Mouse (Mus musculus): ENCODE results near the gene Cct2. TPM values are rescaled to one million over a fixed set of nuclear protein-coding genes. Genes with fewer than 3 reads are reported as not detected.

Gene Cct2
- polyA plus RNA-seq, 1 experiment from 2014 or later, result 115 TPM

GRCm38 (mm10) chr10:117072191-117072888, 8.7 kb upstream of the Cct2 start:
- Histone ChIP-seq H3K27me3 (ENCODE audit: control insufficient read depth, insufficient read depth, low read depth, low read length) (no peaks in the 10 kb centered on the region), H3K36me3 (ENCODE audit: control insufficient read depth, insufficient read depth) (peaks cover 37% of the 10 kb centered on the region), H3K27ac (ENCODE audit: low read length) (no peak overlapping the region), H3K4me3 (ENCODE audit: low read depth, low read length) (no peak overlapping the region), H3K4me2 (ENCODE audit: low read depth, low read length) (no peak overlapping the region), H3K4me1 (ENCODE audit: control insufficient read depth, low read depth, low read length) (no peaks in the 10 kb centered on the region), H3K9me3 (replicated peaks; ENCODE audit: control insufficient read depth, low read length) (no peaks in the 10 kb centered on the region), H3K9ac (ENCODE audit: low read depth, low read length) (no peak overlapping the region)
- whole genome bisulfite sequencing (ENCODE audit: insufficient replicate concordance), result 85% methylated on average over 18 of the region's 18 CpGs
- ATAC-seq (ENCODE audit: low read depth), result no peak

DNA sequence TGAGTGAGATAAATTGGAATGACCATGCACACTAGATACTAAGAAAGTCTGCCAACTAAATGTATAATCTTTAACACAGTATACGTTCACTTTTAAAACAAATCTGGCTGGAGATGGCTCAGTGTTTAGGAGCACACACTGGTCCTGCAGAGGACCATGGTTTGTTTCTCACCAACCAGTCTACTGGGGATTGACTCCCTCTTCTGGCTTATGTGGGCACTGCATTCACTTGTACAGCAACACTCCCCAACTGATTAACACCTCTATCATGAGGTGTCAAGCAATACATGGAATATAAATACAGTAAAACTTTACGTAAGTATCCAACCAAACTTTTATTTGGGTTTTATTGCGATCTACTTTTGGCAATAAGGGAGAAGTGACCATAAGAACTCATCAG, 5.5 kb upstream of the Cct2 start:
- Histone ChIP-seq H3K36me3 (ENCODE audit: control insufficient read depth, insufficient read depth) (peaks cover 19% of the 10 kb centered on the region), H3K27me3 (ENCODE audit: control insufficient read depth, insufficient read depth, low read depth, low read length) (no peaks in the 10 kb centered on the region), H3K4me1 (ENCODE audit: control insufficient read depth, low read depth, low read length) (no peaks in the 10 kb centered on the region), H3K27ac (ENCODE audit: low read length) (no peak overlapping the region), H3K4me2 (ENCODE audit: low read depth, low read length) (no peak overlapping the region), H3K9me3 (replicated peaks; ENCODE audit: control insufficient read depth, low read length) (no peaks in the 10 kb centered on the region), H3K9ac (ENCODE audit: low read depth, low read length) (no peak overlapping the region), H3K4me3 (ENCODE audit: low read depth, low read length) (no peak overlapping the region)
- WGBS (ENCODE audit: insufficient replicate concordance), result 86% methylated on average over 3 of the region's 3 CpGs
- no peak for ATAC-seq (ENCODE audit: low read depth)

DNA sequence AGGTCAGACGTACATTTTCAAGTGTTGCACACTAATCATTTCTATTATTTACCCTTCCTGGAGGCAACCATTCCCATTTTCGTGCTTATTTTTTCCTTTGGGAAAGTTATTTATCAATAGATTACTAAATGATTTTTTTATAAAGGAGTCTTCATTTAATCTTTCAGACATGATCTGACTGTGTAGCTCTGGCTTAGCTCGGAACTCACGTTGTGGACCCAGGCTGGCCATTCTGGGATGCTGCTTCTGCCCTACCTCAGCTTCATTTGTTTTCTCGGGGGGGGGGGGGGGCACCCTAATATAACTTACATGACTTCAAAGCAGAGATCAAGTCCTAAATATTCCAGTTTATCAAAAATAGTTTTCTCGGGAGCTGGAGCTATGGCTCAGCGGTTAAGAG, 462 bp upstream of the Cct2 start:
- H3K27ac ChIP-seq (ENCODE audit: low read length), result no peak overlapping the region

GRCm38 (mm10) chr10:117062894-117063253, 740 bp downstream of the Cct2 start:
- Histone ChIP-seq H3K9ac (ENCODE audit: low read depth, low read length) (peak overlapping the region; percentile 79), H3K27ac (ENCODE audit: low read length) (peak overlapping the region; percentile 81), H3K36me3 (ENCODE audit: control insufficient read depth, insufficient read depth) (peaks cover 36% of the 10 kb centered on the region), H3K9me3 (replicated peaks; ENCODE audit: control insufficient read depth, low read length) (no peaks in the 10 kb centered on the region), H3K27me3 (ENCODE audit: control insufficient read depth, insufficient read depth, low read depth, low read length) (no peaks in the 10 kb centered on the region), H3K4me3 (ENCODE audit: low read depth, low read length) (peak overlapping the region; percentile 86), H3K4me1 (ENCODE audit: control insufficient read depth, low read depth, low read length) (peaks cover 7% of the 10 kb centered on the region; the same call in 1 of the 2 replicates), H3K4me2 (ENCODE audit: low read depth, low read length) (peak overlapping the region; percentile 93)
- ATAC-seq (ENCODE audit: low read depth), result peak; percentile 17
- WGBS (ENCODE audit: insufficient replicate concordance), result 1% methylated on average over 15 of the region's 15 CpGs

More for the DNA sequence above, 462 bp upstream of the Cct2 start:
- H3K4me1 ChIP-seq (ENCODE audit: control insufficient read depth, low read depth, low read length), result peaks cover 4% of the 10 kb centered on the region; the same call in 1 of the 2 replicates
- H3K4me2 ChIP-seq (ENCODE audit: low read depth, low read length), result peak overlapping the region; percentile 62
- no peaks in the 10 kb centered on the region for H3K9me3 ChIP-seq (replicated peaks; ENCODE audit: control insufficient read depth, low read length)
- 7% methylated on average over 7 of the region's 7 CpGs for WGBS (ENCODE audit: insufficient replicate concordance)
- H3K27me3 ChIP-seq (ENCODE audit: control insufficient read depth, insufficient read depth, low read depth, low read length), result no peaks in the 10 kb centered on the region
- no peak for ATAC-seq (ENCODE audit: low read depth)
- H3K4me3 ChIP-seq (ENCODE audit: low read depth, low read length), result peak overlapping the region; percentile 86
- H3K36me3 ChIP-seq (ENCODE audit: control insufficient read depth, insufficient read depth), result peaks cover 26% of the 10 kb centered on the region
- H3K9ac ChIP-seq (ENCODE audit: low read depth, low read length), result peak overlapping the region; percentile 19; the same call in 1 of the 2 replicates

- ATAC-seq (ENCODE audit: low read depth), result no peak
- Histone ChIP-seq H3K27me3 (ENCODE audit: control insufficient read depth, insufficient read depth, low read depth, low read length) (no peaks in the 10 kb centered on the region), H3K27ac (ENCODE audit: low read length) (no peak overlapping the region), H3K9ac (ENCODE audit: low read depth, low read length) (no peak overlapping the region), H3K9me3 (replicated peaks; ENCODE audit: control insufficient read depth, low read length) (no peaks in the 10 kb centered on the region), H3K4me2 (ENCODE audit: low read depth, low read length) (no peak overlapping the region), H3K4me1 (ENCODE audit: control insufficient read depth, low read depth, low read length) (peaks cover 4% of the 10 kb centered on the region; the same call in 1 of the 2 replicates), H3K4me3 (ENCODE audit: low read depth, low read length) (no peak overlapping the region), H3K36me3 (ENCODE audit: control insufficient read depth, insufficient read depth) (peaks cover 90% of the 10 kb centered on the region)
- 87% methylated on average over 4 of the region's 4 CpGs for WGBS (ENCODE audit: insufficient replicate concordance)
These were observed 7.9 kb downstream of the Cct2 start for GRCm38 (mm10) chr10:117055668-117056067.

DNA sequence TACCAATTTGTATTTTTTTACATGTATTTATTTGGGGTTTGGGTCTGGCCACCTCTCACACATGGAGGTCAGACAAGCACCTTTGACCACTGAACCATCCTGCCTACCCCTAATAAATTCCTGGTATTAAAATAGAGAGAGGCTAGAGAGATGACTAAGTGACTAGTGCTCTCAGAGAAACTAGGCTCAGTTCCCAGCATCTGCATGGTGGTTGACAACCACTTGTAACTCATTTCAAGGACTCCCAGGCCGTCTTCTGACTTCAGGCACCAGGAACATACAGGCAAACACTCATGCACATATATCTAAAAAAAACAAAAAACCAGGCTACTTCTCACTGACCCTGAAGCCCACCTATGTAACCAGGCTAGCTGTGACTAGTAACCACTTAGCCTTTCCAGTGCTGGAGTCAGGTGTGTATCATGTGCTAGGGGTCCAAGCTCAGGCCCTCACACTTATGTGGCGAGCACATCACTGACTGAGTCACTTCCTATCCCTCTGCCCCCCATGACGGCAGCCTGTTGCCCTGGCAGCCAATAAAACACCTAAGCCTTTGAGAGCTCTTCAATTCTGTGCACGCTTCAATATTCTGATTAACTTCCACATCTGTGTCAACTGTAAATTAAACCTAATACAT, 13.5 kb downstream of the Cct2 start:
- peaks cover 6% of the 10 kb centered on the region for H3K27me3 ChIP-seq (ENCODE audit: control insufficient read depth, insufficient read depth, low read depth, low read length)
- H3K27ac ChIP-seq (ENCODE audit: low read length), result no peak overlapping the region
- H3K4me2 ChIP-seq (ENCODE audit: low read depth, low read length), result no peak overlapping the region
- peaks cover 51% of the 10 kb centered on the region for H3K36me3 ChIP-seq (ENCODE audit: control insufficient read depth, insufficient read depth)
- H3K4me1 ChIP-seq (ENCODE audit: control insufficient read depth, low read depth, low read length), result no peaks in the 10 kb centered on the region
- ATAC-seq (ENCODE audit: low read depth), result no peak
- H3K4me3 ChIP-seq (ENCODE audit: low read depth, low read length), result no peak overlapping the region
- H3K9ac ChIP-seq (ENCODE audit: low read depth, low read length), result no peak overlapping the region
- no peaks in the 10 kb centered on the region for H3K9me3 ChIP-seq (replicated peaks; ENCODE audit: control insufficient read depth, low read length)
- 68% methylated on average over 4 of the region's 4 CpGs for WGBS (ENCODE audit: insufficient replicate concordance)

DNA sequence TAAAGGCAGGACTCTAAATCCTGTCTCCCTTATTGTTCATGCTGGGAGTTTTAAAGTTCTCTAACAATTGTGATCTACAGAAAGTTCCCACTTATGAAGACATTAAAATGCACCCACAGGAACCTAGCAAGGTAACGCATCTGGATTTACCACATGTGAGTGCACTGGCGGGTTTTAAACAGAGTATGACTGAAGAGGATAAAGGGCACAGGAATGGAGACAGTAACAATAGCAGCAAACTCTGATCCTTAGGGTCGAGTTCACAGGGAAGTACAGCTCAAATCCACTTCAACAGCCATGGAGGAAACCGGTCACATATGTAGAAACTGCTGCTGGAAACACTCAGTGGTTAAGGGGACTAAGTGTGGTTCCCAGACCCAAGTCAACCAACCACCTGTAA, 14.4 kb downstream of the Cct2 start:
- no peak overlapping the region for H3K27ac ChIP-seq (ENCODE audit: low read length)
- peaks cover 45% of the 10 kb centered on the region for H3K36me3 ChIP-seq (ENCODE audit: control insufficient read depth, insufficient read depth)
- H3K27me3 ChIP-seq (ENCODE audit: control insufficient read depth, insufficient read depth, low read depth, low read length), result peaks cover 7% of the 10 kb centered on the region
- H3K4me1 ChIP-seq (ENCODE audit: control insufficient read depth, low read depth, low read length), result no peaks in the 10 kb centered on the region
- H3K9ac ChIP-seq (ENCODE audit: low read depth, low read length), result no peak overlapping the region
- H3K4me3 ChIP-seq (ENCODE audit: low read depth, low read length), result no peak overlapping the region
- no peaks in the 10 kb centered on the region for H3K9me3 ChIP-seq (replicated peaks; ENCODE audit: control insufficient read depth, low read length)
- no peak for ATAC-seq (ENCODE audit: low read depth)
- 65% methylated on average over 4 of the region's 4 CpGs for WGBS (ENCODE audit: insufficient replicate concordance)
- H3K4me2 ChIP-seq (ENCODE audit: low read depth, low read length), result no peak overlapping the region

GRCm38 (mm10) chr10:117045175-117046056, 18.2 kb downstream of the Cct2 start, which contains the start of gene Lrrc10:
Lrrc10 (plus strand) TSS chr10:117045341.
- ATAC-seq (ENCODE audit: low read depth), result 0 out of 2 replicates have a peak, but pooled peaks have one; percentile 7
- Histone ChIP-seq H3K27ac (ENCODE audit: low read length) (no peak within 1 kb of the TSS), H3K4me3 (ENCODE audit: low read depth, low read length) (no peak within 1 kb of the TSS), H3K4me1 (ENCODE audit: control insufficient read depth, low read depth, low read length) (no peaks in the 10 kb centered on the region), H3K4me2 (ENCODE audit: low read depth, low read length) (no peak within 1 kb of the TSS), H3K27me3 (ENCODE audit: control insufficient read depth, insufficient read depth, low read depth, low read length) (peaks cover 7% of the 10 kb centered on the region), H3K36me3 (ENCODE audit: control insufficient read depth, insufficient read depth) (peaks cover 8% of the 10 kb centered on the region), H3K9ac (ENCODE audit: low read depth, low read length) (no peak within 1 kb of the TSS), H3K9me3 (replicated peaks; ENCODE audit: control insufficient read depth, low read length) (no peaks in the 10 kb centered on the region)
- 48% methylated on average over 40 of the region's 40 CpGs for WGBS (ENCODE audit: insufficient replicate concordance)

Data from liver, embryonic 16.5 days (tissue).